Mouse (Mus musculus) myocyte (in vitro differentiated cells): ENCODE measurements around the gene Crym.

Source experiments
- E2F4 ChIP-seq: IDR thresholded peaks from one replicate; pipeline ENCODE4 v1.6.1; 2011; ENCODE audit warnings: mild to moderate bottlenecking, control low read depth, moderate library complexity; ENCODE audit not compliant: insufficient read depth
- MAX ChIP-seq: IDR thresholded peaks from one replicate; pipeline ENCODE4 v1.6.1; 2011; ENCODE audit warnings: low read depth, mild to moderate bottlenecking, control low read depth
- MYOD1 ChIP-seq, 3 experiments: IDR thresholded peaks; one replicate each; pipeline ENCODE4 v1.6.1; 2011; ENCODE audit warnings: control low read depth in 2 of 3, low read depth in 2 of 3, mild to moderate bottlenecking in 2 of 3, moderate library complexity in 1 of 3; ENCODE audit not compliant: insufficient read length in 2 of 3, control insufficient read depth in 1 of 3
- POLR2A ChIP-seq: IDR thresholded peaks from one replicate; pipeline ENCODE4 v1.6.1; 2011; ENCODE audit warnings: low read depth, mild to moderate bottlenecking, control low read depth, moderate library complexity; ENCODE audit not compliant: insufficient read length
- POLR2AphosphoS2 ChIP-seq: IDR thresholded peaks from one replicate; pipeline ENCODE4 v1.6.1; 2011; ENCODE audit warnings: low read depth, control low read depth; ENCODE audit not compliant: insufficient read length
- REST ChIP-seq: IDR thresholded peaks from one replicate; pipeline ENCODE4 v1.6.1; 2011; ENCODE audit warnings: mild to moderate bottlenecking, control low read depth, moderate library complexity; ENCODE audit not compliant: insufficient read depth, insufficient read length
- SRF ChIP-seq: IDR thresholded peaks from one replicate; pipeline ENCODE4 v1.6.1; 2011; ENCODE audit warnings: low read depth; ENCODE audit not compliant: control insufficient read depth, insufficient read length
- TCF12 ChIP-seq: IDR thresholded peaks from one replicate; pipeline ENCODE4 v1.6.1; 2011; ENCODE audit warnings: mild to moderate bottlenecking, control low read depth; ENCODE audit not compliant: poor library complexity, insufficient read depth, severe bottlenecking
- USF1 ChIP-seq: IDR thresholded peaks from one replicate; pipeline ENCODE4 v1.6.1; 2011; ENCODE audit warnings: low read depth, mild to moderate bottlenecking, control low read depth, moderate library complexity

DNA sequence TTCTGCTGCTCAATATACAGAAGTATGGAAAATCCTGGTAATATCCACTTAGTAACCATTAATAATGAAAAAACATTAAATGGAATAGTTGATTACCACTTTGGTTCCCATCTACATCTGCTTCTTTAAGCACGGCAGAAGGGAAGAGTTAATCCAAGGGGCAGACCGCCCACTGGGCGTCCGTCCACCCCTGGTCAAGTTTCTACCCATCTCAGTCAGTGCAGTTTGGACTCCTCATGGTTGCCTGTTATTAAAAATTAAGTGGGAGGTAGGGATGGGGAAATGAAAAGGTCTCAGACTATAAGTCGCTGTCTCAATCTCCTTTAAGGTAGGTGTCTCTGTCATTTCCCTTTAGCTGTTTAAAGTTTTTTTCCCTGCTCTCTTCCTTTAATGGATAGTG is 13.0 kb downstream of the Crym start:
- no peak for TF ChIP-seq POLR2A
- no peak for TF ChIP-seq POLR2AphosphoS2
- TF ChIP-seq MAX: no peak
- no peak for TF ChIP-seq USF1
- TF ChIP-seq E2F4: no peak
- TF ChIP-seq MYOD1 (IDR thresholded peaks at IDR 0.05; ENCODE audit: control insufficient read depth in 1 of 3, insufficient read length in 2 of 3, low read depth in 2 of 3): no peak
- TF ChIP-seq TCF12: no peak
- no peak for TF ChIP-seq SRF
- TF ChIP-seq REST: no peak
